Mouse (Mus musculus): ENCODE data around the gene Spag4. TPM values are rescaled to one million over a fixed set of nuclear protein-coding genes. Genes with fewer than 3 reads are reported as not detected.

The Spag4 gene
- polyA plus RNA-seq, 1 experiment, result 3.8 TPM

DNA sequence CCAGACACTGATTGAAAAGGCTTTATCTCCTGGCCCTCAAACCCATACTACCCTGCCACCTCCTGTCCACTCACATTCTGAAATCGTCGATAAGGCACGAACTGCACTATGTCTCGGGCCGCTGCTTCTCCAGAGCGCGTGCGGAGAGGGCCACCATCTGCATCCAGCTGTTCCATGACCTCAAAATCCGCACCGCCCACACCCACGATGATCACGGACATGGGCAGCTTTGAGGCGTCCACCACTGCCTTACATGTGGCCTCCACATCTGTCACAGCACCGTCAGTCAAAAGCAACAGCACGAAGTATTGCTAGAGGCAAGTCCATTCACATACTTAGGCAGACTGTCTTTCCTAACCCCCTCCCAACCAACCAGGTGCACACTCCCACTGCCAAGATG, 8.8 kb downstream of the Spag4 start:
- Histone ChIP-seq H3K4me1 (ENCODE audit: control insufficient read depth, insufficient read depth, low read length) (no peaks in the 10 kb centered on the region), H3K9ac (ENCODE audit: low read depth, poor library complexity, severe bottlenecking) (no peak overlapping the region), H3K27me3 (ENCODE audit: control insufficient read depth, insufficient read depth, low read length, poor library complexity, severe bottlenecking) (no peaks in the 10 kb centered on the region), H3K36me3 (ENCODE audit: control insufficient read depth, insufficient read depth, low read length, poor library complexity, severe bottlenecking) (no peaks in the 10 kb centered on the region), H3K27ac (ENCODE audit: insufficient read depth, low read length) (no peak overlapping the region), H3K9me3 (replicated peaks; ENCODE audit: control insufficient read depth, insufficient read depth, low read length, poor library complexity, severe bottlenecking) (no peaks in the 10 kb centered on the region), H3K4me3 (ENCODE audit: low read depth, low read length) (no peak overlapping the region)
- TF ChIP-seq EP300 (IDR thresholded peaks at IDR 0.05; ENCODE audit: insufficient read depth, low read depth, low read length) (no peak), CTCF (IDR thresholded peaks at IDR 0.05; ENCODE audit: low read depth, low read length) (no peak), POLR2A (IDR thresholded peaks at IDR 0.05; ENCODE audit: insufficient read depth, low read length) (no peak)

- no peak overlapping the region for H3K4me3 ChIP-seq (ENCODE audit: low read depth, low read length)
- H3K27ac ChIP-seq (ENCODE audit: insufficient read depth, low read length), result no peak overlapping the region
- TF ChIP-seq EP300 (IDR thresholded peaks at IDR 0.05; ENCODE audit: insufficient read depth, low read depth, low read length) (no peak), CTCF (IDR thresholded peaks at IDR 0.05; ENCODE audit: low read depth, low read length) (no peak), POLR2A (IDR thresholded peaks at IDR 0.05; ENCODE audit: insufficient read depth, low read length) (no peak)
- H3K4me1 ChIP-seq (ENCODE audit: control insufficient read depth, insufficient read depth, low read length), result no peaks in the 10 kb centered on the region
- H3K9ac ChIP-seq (ENCODE audit: low read depth, poor library complexity, severe bottlenecking), result no peak overlapping the region
- H3K27me3 ChIP-seq (ENCODE audit: control insufficient read depth, insufficient read depth, low read length, poor library complexity, severe bottlenecking), result no peaks in the 10 kb centered on the region
- no peaks in the 10 kb centered on the region for H3K9me3 ChIP-seq (replicated peaks; ENCODE audit: control insufficient read depth, insufficient read depth, low read length, poor library complexity, severe bottlenecking)
- H3K36me3 ChIP-seq (ENCODE audit: control insufficient read depth, insufficient read depth, low read length, poor library complexity, severe bottlenecking), result no peaks in the 10 kb centered on the region
Measured at GRCm38 (mm10) chr2:156077461-156077860, 12.5 kb downstream of the Spag4 start.

DNA sequence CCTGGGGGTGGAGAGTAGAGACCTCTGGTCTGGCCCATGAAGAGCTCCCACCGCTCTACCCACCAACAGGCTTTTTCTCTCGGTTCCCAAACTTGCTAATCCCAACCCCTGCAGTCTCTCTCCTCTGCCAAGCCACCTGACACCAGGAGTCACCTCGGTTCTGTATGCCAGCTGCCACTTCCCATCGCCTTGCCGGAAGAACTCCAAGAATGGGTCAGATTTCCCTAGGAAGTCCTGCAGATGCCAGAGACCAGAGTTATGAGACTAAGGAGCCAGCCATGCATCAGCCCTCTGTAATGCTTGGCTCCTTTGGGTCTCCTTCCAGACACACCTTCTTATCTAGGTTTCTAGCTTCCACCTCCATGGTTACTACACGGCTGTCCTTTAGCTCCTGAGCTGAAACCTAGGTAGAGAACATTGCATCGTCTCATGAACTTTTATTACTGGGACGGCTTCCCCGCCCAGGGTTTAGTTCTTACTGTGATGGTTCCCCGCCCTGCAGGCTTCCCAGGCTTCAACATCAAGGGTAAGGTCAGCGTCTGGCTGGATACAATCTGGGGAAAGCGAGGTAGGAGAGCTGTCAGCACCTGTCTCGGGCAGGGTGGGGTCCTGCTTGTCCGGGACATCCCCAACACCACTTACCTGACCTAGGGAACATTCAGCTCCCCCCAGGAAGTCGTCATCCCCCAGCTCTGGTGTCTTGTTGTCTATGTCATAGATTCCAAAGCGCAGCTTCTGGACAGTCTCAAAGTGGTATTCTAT, 13.6 kb downstream of the Spag4 start:
- Histone ChIP-seq H3K9ac (ENCODE audit: low read depth, poor library complexity, severe bottlenecking) (no peak overlapping the region), H3K36me3 (ENCODE audit: control insufficient read depth, insufficient read depth, low read length, poor library complexity, severe bottlenecking) (no peaks in the 10 kb centered on the region), H3K27ac (ENCODE audit: insufficient read depth, low read length) (no peak overlapping the region), H3K9me3 (replicated peaks; ENCODE audit: control insufficient read depth, insufficient read depth, low read length, poor library complexity, severe bottlenecking) (no peaks in the 10 kb centered on the region), H3K4me3 (ENCODE audit: low read depth, low read length) (no peak overlapping the region), H3K27me3 (ENCODE audit: control insufficient read depth, insufficient read depth, low read length, poor library complexity, severe bottlenecking) (no peaks in the 10 kb centered on the region), H3K4me1 (ENCODE audit: control insufficient read depth, insufficient read depth, low read length) (no peaks in the 10 kb centered on the region)
- TF ChIP-seq EP300 (IDR thresholded peaks at IDR 0.05; ENCODE audit: insufficient read depth, low read depth, low read length) (no peak), CTCF (IDR thresholded peaks at IDR 0.05; ENCODE audit: low read depth, low read length) (no peak), POLR2A (IDR thresholded peaks at IDR 0.05; ENCODE audit: insufficient read depth, low read length) (no peak)

- Histone ChIP-seq H3K9ac (ENCODE audit: low read depth, poor library complexity, severe bottlenecking) (no peak overlapping the region), H3K9me3 (replicated peaks; ENCODE audit: control insufficient read depth, insufficient read depth, low read length, poor library complexity, severe bottlenecking) (no peaks in the 10 kb centered on the region; the same call in 1 of the 2 replicates), H3K4me1 (ENCODE audit: control insufficient read depth, insufficient read depth, low read length) (no peaks in the 10 kb centered on the region), H3K36me3 (ENCODE audit: control insufficient read depth, insufficient read depth, low read length, poor library complexity, severe bottlenecking) (no peaks in the 10 kb centered on the region), H3K27me3 (ENCODE audit: control insufficient read depth, insufficient read depth, low read length, poor library complexity, severe bottlenecking) (no peaks in the 10 kb centered on the region), H3K4me3 (ENCODE audit: low read depth, low read length) (no peak overlapping the region), H3K27ac (ENCODE audit: insufficient read depth, low read length) (no peak overlapping the region)
- TF ChIP-seq POLR2A (IDR thresholded peaks at IDR 0.05; ENCODE audit: insufficient read depth, low read length), result no peak
- TF ChIP-seq CTCF (IDR thresholded peaks at IDR 0.05; ENCODE audit: low read depth, low read length), result no peak
- no peak for TF ChIP-seq EP300 (IDR thresholded peaks at IDR 0.05; ENCODE audit: insufficient read depth, low read depth, low read length)
Measured at GRCm38 (mm10) chr2:156079183-156079560, 14.2 kb downstream of the Spag4 start.

DNA sequence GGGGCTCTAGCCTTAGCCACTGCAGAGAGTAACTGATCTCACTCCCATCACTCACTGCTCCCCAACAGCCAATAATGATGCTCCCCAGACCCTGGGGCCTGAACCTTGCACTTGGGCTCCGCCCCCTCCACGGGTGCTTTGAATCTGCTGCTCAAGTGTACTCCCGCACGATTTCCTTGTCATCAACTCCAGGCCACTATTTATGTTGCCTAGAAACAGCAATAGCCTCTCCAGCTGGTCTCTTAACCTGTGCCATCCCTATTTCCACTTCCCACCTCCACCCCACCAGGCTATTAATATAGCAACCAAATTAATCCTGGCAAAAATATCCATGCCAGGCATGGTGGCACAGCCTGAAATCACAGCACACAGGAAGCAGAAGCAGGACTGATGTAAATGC, 14.7 kb downstream of the Spag4 start:
- Histone ChIP-seq H3K4me3 (ENCODE audit: low read depth, low read length) (no peak overlapping the region), H3K27me3 (ENCODE audit: control insufficient read depth, insufficient read depth, low read length, poor library complexity, severe bottlenecking) (no peaks in the 10 kb centered on the region), H3K27ac (ENCODE audit: insufficient read depth, low read length) (no peak overlapping the region), H3K9ac (ENCODE audit: low read depth, poor library complexity, severe bottlenecking) (no peak overlapping the region), H3K36me3 (ENCODE audit: control insufficient read depth, insufficient read depth, low read length, poor library complexity, severe bottlenecking) (no peaks in the 10 kb centered on the region), H3K9me3 (replicated peaks; ENCODE audit: control insufficient read depth, insufficient read depth, low read length, poor library complexity, severe bottlenecking) (peaks cover 2% of the 10 kb centered on the region; the same call in 1 of the 2 replicates), H3K4me1 (ENCODE audit: control insufficient read depth, insufficient read depth, low read length) (no peaks in the 10 kb centered on the region)
- TF ChIP-seq EP300 (IDR thresholded peaks at IDR 0.05; ENCODE audit: insufficient read depth, low read depth, low read length), result no peak
- TF ChIP-seq POLR2A (IDR thresholded peaks at IDR 0.05; ENCODE audit: insufficient read depth, low read length), result no peak
- TF ChIP-seq CTCF (IDR thresholded peaks at IDR 0.05; ENCODE audit: low read depth, low read length), result no peak

- Histone ChIP-seq H3K4me1 (ENCODE audit: control insufficient read depth, insufficient read depth, low read length) (no peaks in the 10 kb centered on the region), H3K4me3 (ENCODE audit: low read depth, low read length) (no peak overlapping the region), H3K36me3 (ENCODE audit: control insufficient read depth, insufficient read depth, low read length, poor library complexity, severe bottlenecking) (no peaks in the 10 kb centered on the region), H3K27ac (ENCODE audit: insufficient read depth, low read length) (no peak overlapping the region), H3K27me3 (ENCODE audit: control insufficient read depth, insufficient read depth, low read length, poor library complexity, severe bottlenecking) (no peaks in the 10 kb centered on the region), H3K9me3 (replicated peaks; ENCODE audit: control insufficient read depth, insufficient read depth, low read length, poor library complexity, severe bottlenecking) (peaks cover 8% of the 10 kb centered on the region), H3K9ac (ENCODE audit: low read depth, poor library complexity, severe bottlenecking) (no peak overlapping the region)
- no peak for TF ChIP-seq POLR2A (IDR thresholded peaks at IDR 0.05; ENCODE audit: insufficient read depth, low read length)
- no peak for TF ChIP-seq EP300 (IDR thresholded peaks at IDR 0.05; ENCODE audit: insufficient read depth, low read depth, low read length)
- TF ChIP-seq CTCF (IDR thresholded peaks at IDR 0.05; ENCODE audit: low read depth, low read length), result no peak
Measured at GRCm38 (mm10) chr2:156080391-156080790, 15.4 kb downstream of the Spag4 start.

All from ES-Bruce4 (cell line).